Mouse (Mus musculus) T-helper 1 cell (primary cell): ENCODE results near the gene Zfp580.
"Not testable (repeated sequence)": the region's sequence is repeated elsewhere in the genome, so short reads cannot be mapped to it uniquely, and the experiment has no call there.

ENCODE experiments used
- in situ Hi-C: fragments of 300-600 bp; cut with MboI, MseI; formaldehyde crosslinking; loops from one replicate; pipeline ENCODE4 v1.15.1; 2025; ENCODE audit warnings: high pct_unique_total_duplicates

Gene Zfp580

GRCm38 (mm10) chr7:5051193-5052192, at the start of gene Zfp580:
Gene Zfp580 (plus strand): TSS chr7:5051538.
- in situ Hi-C loops: loop anchor here (5.0 to 25.0 kb wide), 3 partner anchors 109 to 1414 kb away; partner anchors contain the start of genes Cnot3, Prpf31, Tfpt and Ube2s

GRCm38 (mm10) chr7:5002876-5003275, 48.5 kb upstream of the Zfp580 start:
- in situ Hi-C loops: not testable (repeated sequence)

- in situ Hi-C loops: no loop called here
Observed at GRCm38 (mm10) chr7:5008229-5008628, 43.1 kb upstream of the Zfp580 start.

- in situ Hi-C loops: no loop called here
Observed at GRCm38 (mm10) chr7:5012681-5013513, 38.4 kb upstream of the Zfp580 start.

- in situ Hi-C loops: no loop called here
Observed at GRCm38 (mm10) chr7:5014251-5015117, 36.9 kb upstream of the Zfp580 start, which contains the start of the genes Zfp524 and Fiz1. Gene Zfp524 (plus strand): TSS chr7:5014415. Gene Fiz1 (minus strand): TSS chr7:5014697.

GRCm38 (mm10) chr7:5015118-5016001, 36.0 kb upstream of the Zfp580 start, which contains the start of gene Gm44973:
Gene Gm44973 (plus strand): TSS chr7:5015496.
- in situ Hi-C loops: no loop called here

GRCm38 (mm10) chr7:5016057-5016456, 35.3 kb upstream of the Zfp580 start:
- in situ Hi-C loops: no loop called here

GRCm38 (mm10) chr7:5016920-5017319, 34.4 kb upstream of the Zfp580 start:
- in situ Hi-C loops: no loop called here

GRCm38 (mm10) chr7:5017352-5017751, 34.0 kb upstream of the Zfp580 start:
- in situ Hi-C loops: no loop called here

GRCm38 (mm10) chr7:5017931-5018330, 33.4 kb upstream of the Zfp580 start:
- in situ Hi-C loops: no loop called here

- in situ Hi-C loops: not testable (repeated sequence)
Observed at GRCm38 (mm10) chr7:5019576-5019975, 31.8 kb upstream of the Zfp580 start.

GRCm38 (mm10) chr7:5020000-5020681, 31.2 kb upstream of the Zfp580 start, which contains the start of the genes Zfp865 and Ccdc106:
Gene Zfp865 (plus strand): TSS chr7:5020376.
Gene Ccdc106 (plus strand): TSS chr7:5020553.
- in situ Hi-C loops: no loop called here

GRCm38 (mm10) chr7:5020685-5021084, 30.7 kb upstream of the Zfp580 start:
- in situ Hi-C loops: no loop called here

- in situ Hi-C loops: no loop called here
Observed at GRCm38 (mm10) chr7:5021197-5021596, 30.1 kb upstream of the Zfp580 start.

- in situ Hi-C loops: no loop called here
Observed at GRCm38 (mm10) chr7:5029543-5029942, 21.8 kb upstream of the Zfp580 start.

GRCm38 (mm10) chr7:5029946-5030345, 21.4 kb upstream of the Zfp580 start:
- in situ Hi-C loops: no loop called here

GRCm38 (mm10) chr7:5030554-5031275, 20.6 kb upstream of the Zfp580 start:
- in situ Hi-C loops: no loop called here

- in situ Hi-C loops: no loop called here
Observed at GRCm38 (mm10) chr7:5031496-5031895, 19.8 kb upstream of the Zfp580 start.

GRCm38 (mm10) chr7:5033818-5034217, 17.5 kb upstream of the Zfp580 start, which contains the start of gene 4632433K11Rik:
Gene 4632433K11Rik (plus strand): TSS chr7:5034118.
- in situ Hi-C loops: no loop called here
